Mouse (Mus musculus) gastrocnemius, postnatal 14 days (tissue): ENCODE data around the gene Mllt10. TPM values are rescaled to one million over a fixed set of nuclear protein-coding genes. Genes with fewer than 3 reads are reported as not detected.
"Not testable (repeated sequence)": the region's sequence is repeated elsewhere in the genome, so short reads cannot be mapped to it uniquely, and the experiment has no call there.

Experiments
- DNase-seq: peaks from one replicate; pipeline ENCODE4 v3.0.0; 2021; ENCODE audit warnings: mixed read lengths
- intact Hi-C: fragments of 180-260 bp; cut with DNase I; formaldehyde crosslinking; loops from one replicate; pipeline ENCODE4 v1.15.1; 2025; ENCODE audit warnings: low total_unique reads
- total RNA-seq, 2 experiments: library from RNA; stranded (reverse); gene quantifications; 2 replicates each; pipeline ENCODE4 v1.2.3; 2021

Mllt10 gene
- total RNA-seq, 2 experiments from 2014 or later: 19.0 to 20.5 TPM

GRCm38 (mm10) chr2:18064356-18064858, 9.4 kb downstream of the Mllt10 start:
- DNase-seq: peak; percentile 91
- intact Hi-C loops: no loop called here

- intact Hi-C loops: no loop called here
- peak; percentile 86 for DNase-seq
Measured at GRCm38 (mm10) chr2:18064941-18065707, 10.1 kb downstream of the Mllt10 start.

- intact Hi-C loops: no loop called here
- no peak for DNase-seq
Measured at GRCm38 (mm10) chr2:18065708-18066030, 10.6 kb downstream of the Mllt10 start.

GRCm38 (mm10) chr2:18066436-18066835, 11.4 kb downstream of the Mllt10 start:
- intact Hi-C loops: no loop called here
- no peak for DNase-seq

GRCm38 (mm10) chr2:18068071-18068796, 13.2 kb downstream of the Mllt10 start:
- DNase-seq: no peak

GRCm38 (mm10) chr2:18071947-18072346, 16.9 kb downstream of the Mllt10 start:
- intact Hi-C loops: no loop called here
- DNase-seq: no peak

More at GRCm38 (mm10) chr2:18068071-18068796, 13.2 kb downstream of the Mllt10 start:
- intact Hi-C loops: no loop called here

GRCm38 (mm10) chr2:18080182-18080860, 25.3 kb downstream of the Mllt10 start:
- DNase-seq: no peak
- intact Hi-C loops: no loop called here

- intact Hi-C loops, DNase-seq: not testable (repeated sequence)
Measured at GRCm38 (mm10) chr2:18087695-18088094, 32.7 kb downstream of the Mllt10 start.

GRCm38 (mm10) chr2:18093858-18094257, 38.8 kb downstream of the Mllt10 start:
- intact Hi-C loops: no loop called here
- DNase-seq: no peak

GRCm38 (mm10) chr2:18094319-18094718, 39.3 kb downstream of the Mllt10 start:
- intact Hi-C loops: no loop called here
- no peak for DNase-seq

- intact Hi-C loops: no loop called here
- DNase-seq: no peak
Measured at GRCm38 (mm10) chr2:18095804-18096203, 40.8 kb downstream of the Mllt10 start.

GRCm38 (mm10) chr2:18100914-18101313, 45.9 kb downstream of the Mllt10 start:
- intact Hi-C loops: no loop called here
- DNase-seq: no peak

- intact Hi-C loops: no loop called here
- no peak for DNase-seq
Measured at GRCm38 (mm10) chr2:18107561-18107960, 52.5 kb downstream of the Mllt10 start.

- intact Hi-C loops: no loop called here
- DNase-seq: no peak
Measured at GRCm38 (mm10) chr2:18108214-18108613, 53.2 kb downstream of the Mllt10 start.

GRCm38 (mm10) chr2:18111411-18111810, 56.4 kb downstream of the Mllt10 start:
- intact Hi-C loops: no loop called here
- no peak for DNase-seq

- no peak for DNase-seq
Measured at GRCm38 (mm10) chr2:18116432-18116831, 61.4 kb downstream of the Mllt10 start.

GRCm38 (mm10) chr2:18138131-18138530, 83.1 kb downstream of the Mllt10 start:
- intact Hi-C loops: no loop called here
- no peak for DNase-seq

More at GRCm38 (mm10) chr2:18116432-18116831, 61.4 kb downstream of the Mllt10 start:
- intact Hi-C loops: no loop called here

GRCm38 (mm10) chr2:18139646-18140045, 84.6 kb downstream of the Mllt10 start:
- intact Hi-C loops: no loop called here

GRCm38 (mm10) chr2:18156131-18156530, 101.1 kb downstream of the Mllt10 start:
- DNase-seq: no peak
- intact Hi-C loops: no loop called here

More at GRCm38 (mm10) chr2:18139646-18140045, 84.6 kb downstream of the Mllt10 start:
- no peak for DNase-seq

- no peak for DNase-seq
- intact Hi-C loops: no loop called here
Measured at GRCm38 (mm10) chr2:18159426-18159825, 104.4 kb downstream of the Mllt10 start.
